32 mouse cellular contexts compared by ENCODE assay signal in genomic region chr5:85594413-85595081, GRCm38 (mm10).
A peak's percentile ranks its signal among the peaks of the same experiment; 100 is the strongest.
DNase-seq lines count a peak whose midpoint lies in the region; ATAC-seq lines count a peak whose summit lies in the region.
"Had no signal": no experiment of that assay in that cellular context is flagged by ENCODE, and none has a peak within 500 bp of the region (broad histone marks: within the 10 kb centered on the region; RNA-seq: fewer than 3 reads in every experiment).

No protein-coding gene starts in this region.

- 0 out of 2 replicates have a peak, but pooled peaks cover 6% of the 10 kb centered on the region for H3K4me1 ChIP-seq in forebrain, embryonic 13.5 days
- H3K4me1 ChIP-seq in forebrain, embryonic 10.5 days = no peaks in the 10 kb centered on the region
- H3K4me1 ChIP-seq: embryonic facial prominence, embryonic 12.5 days; hindbrain, embryonic 12.5 days; limb, embryonic 10.5 days; limb, embryonic 15.5 days; liver, embryonic 13.5 days; midbrain, embryonic 10.5 days; stomach, embryonic 15.5 days had no signal

- no peaks in the 10 kb centered on the region for H3K27me3 ChIP-seq in forebrain, embryonic 13.5 days
- H3K27me3 ChIP-seq in forebrain, embryonic 10.5 days (ENCODE audit: poor library complexity, severe bottlenecking) = no peaks in the 10 kb centered on the region
- H3K27me3 ChIP-seq: embryonic facial prominence, embryonic 12.5 days; hindbrain, embryonic 12.5 days; limb, embryonic 15.5 days; liver, embryonic 13.5 days; stomach, embryonic 15.5 days had no signal

- no peak overlapping the region for H3K4me2 ChIP-seq in forebrain, embryonic 13.5 days
- H3K4me2 ChIP-seq: embryonic facial prominence, embryonic 12.5 days; heart, embryonic 11.5 days; hindbrain, embryonic 12.5 days; limb, embryonic 15.5 days; liver, embryonic 13.5 days; stomach, embryonic 15.5 days had no signal

- no peak overlapping the region for H3K27ac ChIP-seq in forebrain, embryonic 13.5 days
- no peak overlapping the region for H3K27ac ChIP-seq in forebrain, embryonic 10.5 days
- H3K27ac ChIP-seq: embryonic facial prominence, embryonic 12.5 days; gastrocnemius, adult 2 months; hindbrain, embryonic 12.5 days; limb, embryonic 10.5 days; limb, embryonic 15.5 days; liver, embryonic 13.5 days; midbrain, embryonic 10.5 days; stomach, embryonic 15.5 days had no signal

- H3K36me3 ChIP-seq in forebrain, embryonic 13.5 days (ENCODE audit: poor library complexity, severe bottlenecking) = no peaks in the 10 kb centered on the region
- H3K36me3 ChIP-seq in forebrain, embryonic 10.5 days (replicated peaks) = no peaks in the 10 kb centered on the region
- H3K36me3 ChIP-seq: embryonic facial prominence, embryonic 12.5 days; G1E; hindbrain, embryonic 12.5 days; limb, embryonic 10.5 days; limb, embryonic 15.5 days; liver, embryonic 13.5 days; midbrain, embryonic 10.5 days; stomach, embryonic 15.5 days had no signal

- ATAC-seq in forebrain, embryonic 13.5 days = peak; percentile 77
- no peak for ATAC-seq in activated CD4-positive, CD25-positive, alpha-beta regulatory T cell, adult 4 months
- ATAC-seq: intestine, postnatal 0 days had no signal

- H3K9me3 ChIP-seq in forebrain, embryonic 13.5 days (replicated peaks) = no peaks in the 10 kb centered on the region
- H3K9me3 ChIP-seq in forebrain, embryonic 10.5 days = no peaks in the 10 kb centered on the region
- H3K9me3 ChIP-seq: embryonic facial prominence, embryonic 12.5 days; hindbrain, embryonic 12.5 days; limb, embryonic 10.5 days; limb, embryonic 15.5 days; liver, embryonic 13.5 days; midbrain, embryonic 10.5 days; stomach, embryonic 15.5 days had no signal

- DNase-seq in forebrain, embryonic 10.5 days (ENCODE audit: extremely low spot score, low spot score) = no peak
- peak; percentile 13 for DNase-seq in layer of hippocampus, adult 11-12 months (ENCODE audit: low spot score)
- DNase-seq in layer of hippocampus, adult 9-10 months (ENCODE audit: low spot score) = no peak
- peak; percentile 35 for DNase-seq in MN1 (ENCODE audit: low spot score)
- DNase-seq in brain, embryonic 18.5 days (ENCODE audit: low read depth, low spot score) = peak; percentile 39
- DNase-seq in kidney, postnatal 14 days = no peak
- DNase-seq: adrenal gland, adult 2 months; adrenal gland, postnatal 36 days; cerebellum, adult 11 months; cerebellum, adult 9-10 months; cerebellum, postnatal 36 days; gastrocnemius, adult 2 months; gastrocnemius, postnatal 36 days; heart, adult 18-20 months; heart, postnatal 36 days; kidney, postnatal 25 days; liver, embryonic 13.5 days; lung, adult 18-20 months; lung, postnatal 14 days; thymus, postnatal 14 days had no signal

- no peak overlapping the region for H3K4me3 ChIP-seq in forebrain, embryonic 13.5 days
- no peak overlapping the region for H3K4me3 ChIP-seq in forebrain, embryonic 10.5 days
- H3K4me3 ChIP-seq: embryonic facial prominence, embryonic 12.5 days; erythroblast, embryonic 14.5 days; gastrocnemius, adult 2 months; hindbrain, embryonic 12.5 days; limb, embryonic 10.5 days; limb, embryonic 15.5 days; liver, embryonic 13.5 days; midbrain, embryonic 10.5 days; stomach, embryonic 15.5 days had no signal

- H3K9ac ChIP-seq in forebrain, embryonic 13.5 days = no peak overlapping the region
- H3K9ac ChIP-seq: embryonic facial prominence, embryonic 12.5 days; hindbrain, embryonic 12.5 days; limb, embryonic 15.5 days; liver, embryonic 13.5 days; stomach, embryonic 15.5 days had no signal

- 51% methylated on average over 4 of the region's 4 CpGs for WGBS in forebrain, embryonic 13.5 days
- 91% methylated on average over 4 of the region's 4 CpGs for WGBS in forebrain, embryonic 10.5 days

Comparison
In these comparisons a context has a peak if more than half of its experiments do, and no peak if none do; other contexts are left out.
1. DNase-seq: peak in layer of hippocampus, adult 11-12 months (single experiment), MN1 (single experiment) and brain, embryonic 18.5 days (single experiment); none in forebrain, embryonic 10.5 days (single experiment), layer of hippocampus, adult 9-10 months (single experiment) and kidney, postnatal 14 days (single experiment).